Mouse (Mus musculus) neural tube, embryonic 13.5 days (tissue): ENCODE measurements at regions not wholly inside any gene's neighbourhood (a gene's known extent, or its start where the extent isn't known, plus 50 kb on each side); places are given as distances from the start of the nearest gene placed in this dataset.

Experiments used
- ATAC-seq: fragments of 200-750 bp; cut with Nextera tagmentation; 2 replicates; pipeline ENCODE4 v1.8.0; 2017; ENCODE audit warnings: low read depth, mild to moderate bottlenecking, moderate TSS enrichment, moderate library complexity
- H3K27ac ChIP-seq: fragments of 300-500 bp; sonication (generic); replicated peaks from 2 replicates; pipeline ENCODE4 v1.5.1; 2015; ENCODE audit warnings: moderate library complexity, mild to moderate bottlenecking, inconsistent platforms
- H3K27me3 ChIP-seq: fragments of 300-500 bp; sonication (generic); 2 replicates; pipeline ENCODE4 v1.6.1; 2015; ENCODE audit warnings: mild to moderate bottlenecking, inconsistent platforms
- H3K36me3 ChIP-seq: fragments of 300-500 bp; sonication (generic); 2 replicates; pipeline ENCODE4 v1.6.1; 2015; ENCODE audit warnings: mild to moderate bottlenecking, inconsistent platforms
- H3K4me1 ChIP-seq: fragments of 300-500 bp; sonication (generic); replicated peaks from 2 replicates; pipeline ENCODE4 v1.6.1; 2015; ENCODE audit warnings: inconsistent platforms
- H3K4me2 ChIP-seq: fragments of 300-500 bp; sonication (generic); 2 replicates; pipeline ENCODE4 v1.6.1; 2015; ENCODE audit warnings: inconsistent platforms, mild to moderate bottlenecking, moderate library complexity
- H3K4me3 ChIP-seq: fragments of 300-500 bp; sonication (generic); 2 replicates; pipeline ENCODE4 v1.5.1; 2015; ENCODE audit warnings: mild to moderate bottlenecking, inconsistent platforms
- H3K9ac ChIP-seq: fragments of 300-500 bp; sonication (generic); 2 replicates; pipeline ENCODE4 v1.6.1; 2015; ENCODE audit warnings: moderate library complexity, mild to moderate bottlenecking, inconsistent platforms
- H3K9me3 ChIP-seq: fragments of 300-500 bp; sonication (generic); 2 replicates; pipeline ENCODE4 v1.6.1; 2016; ENCODE audit warnings: inconsistent platforms
- WGBS: fragments of 180-500 bp; shearing (Covaris S2); methylation state at CpG from one replicate; pipeline ENCODE4 v1.1.7; 2015; 5-methylcytosine and 5-hydroxymethylcytosine counted together

- Histone ChIP-seq H3K27me3 (no peaks in the 10 kb centered on the region), H3K9me3 (no peaks in the 10 kb centered on the region), H3K4me3 (no peak overlapping the region), H3K4me1 (0 out of 2 replicates have a peak, but pooled peaks cover 5% of the 10 kb centered on the region), H3K36me3 (no peaks in the 10 kb centered on the region), H3K27ac (no peak overlapping the region), H3K9ac (no peak overlapping the region), H3K4me2 (no peak overlapping the region)
- 43% methylated on average over 2 of the region's 2 CpGs for WGBS
- no peak for ATAC-seq
Measured at GRCm38 (mm10) chr6:107394611-107395010, 135.0 kb upstream of the Lrrn1 start.

DNA sequence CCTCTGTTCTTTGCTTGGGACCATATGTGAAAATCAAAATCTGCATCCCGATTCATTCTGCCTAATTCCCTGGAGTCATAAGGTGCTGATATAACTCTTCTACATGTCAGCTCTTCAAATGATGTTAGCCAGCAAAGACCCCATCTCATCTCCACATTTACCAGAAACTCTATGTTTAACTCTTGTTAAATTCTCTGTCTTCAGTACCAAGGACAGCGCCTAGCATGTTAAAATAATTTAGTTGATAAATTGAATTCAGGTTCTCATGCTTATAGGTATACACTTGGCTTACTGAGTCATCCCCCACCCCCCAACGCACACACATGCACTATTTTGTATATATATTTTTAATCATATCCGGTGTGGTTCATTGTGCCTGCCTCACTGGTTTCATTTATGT lies 113.8 kb upstream of the Lrrn1 start:
- no peak overlapping the region for H3K9ac ChIP-seq
- H3K4me1 ChIP-seq = no peaks in the 10 kb centered on the region
- 85% methylated on average over 4 of the region's 4 CpGs for WGBS
- no peaks in the 10 kb centered on the region for H3K27me3 ChIP-seq
- no peak overlapping the region for H3K27ac ChIP-seq
- no peaks in the 10 kb centered on the region for H3K36me3 ChIP-seq
- ATAC-seq = no peak
- H3K4me3 ChIP-seq = no peak overlapping the region
- H3K9me3 ChIP-seq = no peaks in the 10 kb centered on the region
- H3K4me2 ChIP-seq = no peak overlapping the region

GRCm38 (mm10) chr6:107422091-107422490 lies 107.5 kb upstream of the Lrrn1 start:
- Histone ChIP-seq H3K4me3 (no peak overlapping the region), H3K9ac (no peak overlapping the region), H3K4me2 (no peak overlapping the region), H3K27me3 (no peaks in the 10 kb centered on the region), H3K36me3 (no peaks in the 10 kb centered on the region), H3K4me1 (no peaks in the 10 kb centered on the region), H3K27ac (no peak overlapping the region), H3K9me3 (no peaks in the 10 kb centered on the region)
- ATAC-seq = no peak
- WGBS = 48% methylated on average over 3 of the region's 3 CpGs

DNA sequence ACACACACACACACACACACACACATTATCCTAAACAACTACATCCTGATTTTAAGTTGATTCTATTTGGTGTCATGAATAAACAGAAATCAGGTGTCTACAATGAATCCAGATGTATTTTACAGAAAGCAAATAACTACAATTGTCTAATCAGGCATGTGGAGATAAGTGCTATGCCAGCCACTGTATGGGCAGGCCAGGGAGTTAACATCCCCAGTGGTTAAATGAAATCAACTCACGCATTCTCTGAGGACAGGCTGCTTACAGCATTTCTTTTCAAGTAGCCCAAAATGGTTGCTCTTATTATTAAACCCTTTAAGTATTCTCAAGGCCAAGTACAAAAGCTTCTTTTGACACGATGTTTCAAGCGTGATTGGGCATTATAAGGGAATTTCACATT lies 103.0 kb upstream of the Lrrn1 start:
- H3K27me3 ChIP-seq = no peaks in the 10 kb centered on the region
- no peaks in the 10 kb centered on the region for H3K9me3 ChIP-seq
- no peak overlapping the region for H3K4me3 ChIP-seq
- H3K27ac ChIP-seq = no peak overlapping the region
- no peak overlapping the region for H3K9ac ChIP-seq
- no peaks in the 10 kb centered on the region; the same call in 1 of the 2 replicates for H3K4me1 ChIP-seq
- no peak for ATAC-seq
- WGBS = 77% methylated on average over 3 of the region's 3 CpGs
- no peak overlapping the region for H3K4me2 ChIP-seq
- no peaks in the 10 kb centered on the region for H3K36me3 ChIP-seq

DNA sequence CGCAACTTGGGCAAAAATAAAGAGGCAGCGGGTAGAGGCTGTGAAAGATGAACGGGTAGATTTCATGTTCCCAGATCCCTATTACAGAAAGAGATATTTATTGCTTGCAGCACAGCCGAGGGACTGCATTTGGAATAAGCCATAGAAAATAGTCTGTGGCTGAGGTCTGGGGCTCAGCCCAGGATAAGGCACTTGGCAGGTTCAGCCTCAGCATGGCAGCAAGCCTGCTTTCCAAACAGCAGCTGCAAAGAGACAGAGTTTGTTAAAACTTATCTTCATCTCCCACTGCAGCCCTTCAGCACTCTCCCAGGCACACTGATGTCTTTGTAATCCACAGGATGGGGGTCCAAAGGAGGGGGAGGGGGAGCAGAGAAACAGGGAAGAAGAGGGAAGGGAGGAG lies 98.5 kb upstream of the Lrrn1 start:
- no peak for ATAC-seq
- Histone ChIP-seq H3K9ac (no peak overlapping the region), H3K27me3 (no peaks in the 10 kb centered on the region), H3K4me2 (no peak overlapping the region), H3K9me3 (no peaks in the 10 kb centered on the region), H3K36me3 (no peaks in the 10 kb centered on the region), H3K4me1 (no peaks in the 10 kb centered on the region; the same call in 1 of the 2 replicates), H3K27ac (no peak overlapping the region), H3K4me3 (no peak overlapping the region)
- WGBS = 62% methylated on average over 4 of the region's 4 CpGs

DNA sequence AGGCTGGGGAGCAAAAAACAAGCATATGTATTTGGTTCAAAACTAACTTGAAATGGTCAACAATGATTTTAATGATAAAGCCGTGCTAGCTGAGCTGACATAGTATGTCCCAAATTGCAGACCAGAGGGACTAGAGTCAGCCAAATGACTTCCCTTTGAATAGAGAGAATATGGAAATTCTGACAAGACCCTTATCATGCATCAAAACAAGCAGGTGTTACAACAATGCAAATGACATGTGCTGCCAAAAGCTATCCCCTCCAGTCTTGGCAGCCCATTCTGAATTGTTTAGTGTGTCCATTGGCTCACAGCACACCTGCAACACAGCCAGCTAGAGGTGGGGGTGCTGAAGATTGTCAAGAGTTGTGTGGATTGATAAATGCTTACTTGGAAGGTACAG lies 87.5 kb upstream of the Lrrn1 start:
- no peaks in the 10 kb centered on the region for H3K36me3 ChIP-seq
- WGBS = 59% methylated on average over 1 of the region's 1 CpGs
- H3K9ac ChIP-seq = no peak overlapping the region
- no peaks in the 10 kb centered on the region for H3K9me3 ChIP-seq
- H3K27me3 ChIP-seq = no peaks in the 10 kb centered on the region
- ATAC-seq = no peak
- no peak overlapping the region for H3K27ac ChIP-seq
- no peaks in the 10 kb centered on the region for H3K4me1 ChIP-seq
- no peak overlapping the region for H3K4me2 ChIP-seq
- no peak overlapping the region for H3K4me3 ChIP-seq

GRCm38 (mm10) chr6:107444336-107444735 lies 85.2 kb upstream of the Lrrn1 start:
- Histone ChIP-seq H3K36me3 (no peaks in the 10 kb centered on the region), H3K27me3 (no peaks in the 10 kb centered on the region), H3K4me2 (no peak overlapping the region), H3K4me3 (no peak overlapping the region), H3K27ac (no peak overlapping the region), H3K4me1 (no peaks in the 10 kb centered on the region), H3K9me3 (no peaks in the 10 kb centered on the region), H3K9ac (no peak overlapping the region)
- no peak for ATAC-seq
- 90% methylated on average over 3 of the region's 3 CpGs for WGBS

- Histone ChIP-seq H3K4me3 (no peak overlapping the region), H3K27ac (no peak overlapping the region), H3K4me2 (no peak overlapping the region), H3K9me3 (no peaks in the 10 kb centered on the region), H3K36me3 (no peaks in the 10 kb centered on the region), H3K9ac (no peak overlapping the region), H3K27me3 (no peaks in the 10 kb centered on the region), H3K4me1 (no peaks in the 10 kb centered on the region; the same call in 1 of the 2 replicates)
- ATAC-seq = no peak
- WGBS = 91% methylated on average over 1 of the region's 1 CpGs
Measured at GRCm38 (mm10) chr6:107459220-107459619, 70.3 kb upstream of the Lrrn1 start.

DNA sequence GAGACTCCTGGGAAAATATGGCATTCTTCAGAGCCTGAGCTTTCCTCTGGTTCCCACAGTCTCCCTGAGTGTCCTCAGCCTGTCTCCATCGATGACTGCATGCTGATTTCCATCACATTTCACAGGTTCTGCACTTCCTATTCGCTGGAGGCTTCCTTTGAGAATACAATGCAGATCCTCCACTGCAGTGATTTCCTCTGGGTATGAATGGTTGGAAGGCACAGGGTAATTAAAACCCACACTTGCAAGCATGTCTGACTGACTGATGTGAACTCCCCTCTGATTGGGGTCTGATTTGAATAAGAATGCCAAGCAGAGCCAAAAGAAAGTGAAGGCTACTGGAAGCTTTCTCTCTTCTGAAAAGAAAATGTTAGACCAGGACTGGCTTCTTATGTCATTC lies 67.1 kb upstream of the Lrrn1 start:
- Histone ChIP-seq H3K4me3 (no peak overlapping the region), H3K27ac (no peak overlapping the region), H3K27me3 (no peaks in the 10 kb centered on the region), H3K9me3 (no peaks in the 10 kb centered on the region), H3K4me2 (no peak overlapping the region), H3K4me1 (no peaks in the 10 kb centered on the region; the same call in 1 of the 2 replicates), H3K9ac (no peak overlapping the region), H3K36me3 (no peaks in the 10 kb centered on the region)
- 7% methylated on average over 2 of the region's 2 CpGs for WGBS
- peak; percentile 71 for ATAC-seq

- H3K27ac ChIP-seq = no peak overlapping the region
- ATAC-seq = no peak
- no peak overlapping the region for H3K4me2 ChIP-seq
- no peaks in the 10 kb centered on the region for H3K4me1 ChIP-seq
- no peaks in the 10 kb centered on the region for H3K36me3 ChIP-seq
- no peaks in the 10 kb centered on the region for H3K27me3 ChIP-seq
- no peak overlapping the region for H3K4me3 ChIP-seq
- no peaks in the 10 kb centered on the region for H3K9me3 ChIP-seq
- WGBS = 88% methylated on average over 2 of the region's 2 CpGs
- no peak overlapping the region for H3K9ac ChIP-seq
Measured at GRCm38 (mm10) chr6:107473395-107473794, 56.2 kb upstream of the Lrrn1 start.

DNA sequence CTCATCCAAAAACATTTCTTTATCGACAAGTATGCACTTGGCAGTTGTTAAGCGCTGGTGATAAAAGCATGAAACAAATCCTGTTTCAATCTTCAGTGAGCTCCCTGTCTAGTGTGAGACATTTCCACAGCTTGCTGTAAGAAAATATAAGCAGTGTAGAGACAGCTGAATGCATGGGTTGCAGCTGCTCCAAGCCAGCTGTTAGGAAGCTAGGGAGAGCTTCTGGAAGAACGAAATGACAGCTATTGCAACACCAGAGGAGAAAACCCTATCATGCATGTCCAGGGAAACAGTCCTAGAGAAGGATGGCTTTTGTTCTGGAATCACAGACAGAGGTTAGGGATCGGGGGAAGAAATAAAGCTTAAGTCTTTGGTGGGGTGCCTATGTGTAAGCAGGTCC lies 55.4 kb upstream of the Lrrn1 start:
- no peak for ATAC-seq
- no peak overlapping the region for H3K4me3 ChIP-seq
- no peaks in the 10 kb centered on the region for H3K36me3 ChIP-seq
- 79% methylated on average over 4 of the region's 4 CpGs for WGBS
- no peaks in the 10 kb centered on the region for H3K27me3 ChIP-seq
- no peak overlapping the region for H3K9ac ChIP-seq
- no peak overlapping the region for H3K27ac ChIP-seq
- no peaks in the 10 kb centered on the region for H3K4me1 ChIP-seq
- no peaks in the 10 kb centered on the region for H3K9me3 ChIP-seq
- no peak overlapping the region for H3K4me2 ChIP-seq
